Mouse (Mus musculus): ENCODE results near the gene Josd1. TPM values are rescaled to one million over a fixed set of nuclear protein-coding genes. Genes with fewer than 3 reads are reported as not detected.

Josd1 gene
- 19.2 and 21.6 TPM in 2 replicates for polyA plus RNA-seq (2015; fragmentation: Nextera tagmentation; extraction: Ambion mirVana)

GRCm38 (mm10) chr15:79687646-79688267 lies at the start of gene Josd1:
Gene Josd1, minus strand, starts transcription at chr15:79687919.
- Histone ChIP-seq H3K4me3 (ENCODE audit: low read depth, low read length) (peak within 1 kb of the TSS; percentile 92), H3K36me3 (ENCODE audit: control insufficient read depth, insufficient read depth) (no peaks in the 10 kb centered on the region), H3K4me2 (ENCODE audit: low read depth, low read length) (peak within 1 kb of the TSS; percentile 89), H3K4me1 (ENCODE audit: control insufficient read depth, low read depth, low read length) (peaks cover 65% of the 10 kb centered on the region), H3K9ac (ENCODE audit: low read depth, low read length) (peak within 1 kb of the TSS; percentile 98), H3K27me3 (ENCODE audit: control insufficient read depth, insufficient read depth, low read depth, low read length) (no peaks in the 10 kb centered on the region), H3K9me3 (replicated peaks; ENCODE audit: control insufficient read depth, low read length) (no peaks in the 10 kb centered on the region), H3K27ac (ENCODE audit: low read length) (peak within 1 kb of the TSS; percentile 99)
- ATAC-seq (ENCODE audit: low read depth) = peak; percentile 74
- WGBS (ENCODE audit: insufficient replicate concordance) = under 1% methylated on average over 68 of the region's 72 CpGs

- no peak overlapping the region for H3K9ac ChIP-seq (ENCODE audit: low read depth, low read length)
- peaks cover 22% of the 10 kb centered on the region for H3K36me3 ChIP-seq (ENCODE audit: control insufficient read depth, insufficient read depth)
- H3K27me3 ChIP-seq (ENCODE audit: control insufficient read depth, insufficient read depth, low read depth, low read length) = no peaks in the 10 kb centered on the region
- peak overlapping the region; percentile 0; the same call in 1 of the 2 replicates for H3K27ac ChIP-seq (ENCODE audit: low read length)
- no peaks in the 10 kb centered on the region; the same call in 1 of the 2 replicates for H3K4me1 ChIP-seq (ENCODE audit: control insufficient read depth, low read depth, low read length)
- H3K4me2 ChIP-seq (ENCODE audit: low read depth, low read length) = no peak overlapping the region
- H3K9me3 ChIP-seq (replicated peaks; ENCODE audit: control insufficient read depth, low read length) = no peaks in the 10 kb centered on the region
- WGBS (ENCODE audit: insufficient replicate concordance) = 83% methylated on average over 8 of the region's 8 CpGs
- no peak overlapping the region for H3K4me3 ChIP-seq (ENCODE audit: low read depth, low read length)
- no peak for ATAC-seq (ENCODE audit: low read depth)
These were observed 46.6 kb upstream of the Josd1 start for GRCm38 (mm10) chr15:79734311-79734710.

GRCm38 (mm10) chr15:79733640-79734039 lies 45.9 kb upstream of the Josd1 start:
- Histone ChIP-seq H3K4me2 (ENCODE audit: low read depth, low read length) (no peak overlapping the region), H3K9ac (ENCODE audit: low read depth, low read length) (no peak overlapping the region), H3K4me1 (ENCODE audit: control insufficient read depth, low read depth, low read length) (no peaks in the 10 kb centered on the region; the same call in 1 of the 2 replicates), H3K9me3 (replicated peaks; ENCODE audit: control insufficient read depth, low read length) (no peaks in the 10 kb centered on the region), H3K36me3 (ENCODE audit: control insufficient read depth, insufficient read depth) (peaks cover 20% of the 10 kb centered on the region), H3K27ac (ENCODE audit: low read length) (no peak overlapping the region), H3K27me3 (ENCODE audit: control insufficient read depth, insufficient read depth, low read depth, low read length) (no peaks in the 10 kb centered on the region), H3K4me3 (ENCODE audit: low read depth, low read length) (no peak overlapping the region)
- 0 out of 2 replicates have a peak, but pooled peaks have one; percentile 7 for ATAC-seq (ENCODE audit: low read depth)
- WGBS (ENCODE audit: insufficient replicate concordance) = 53% methylated on average over 4 of the region's 4 CpGs

DNA sequence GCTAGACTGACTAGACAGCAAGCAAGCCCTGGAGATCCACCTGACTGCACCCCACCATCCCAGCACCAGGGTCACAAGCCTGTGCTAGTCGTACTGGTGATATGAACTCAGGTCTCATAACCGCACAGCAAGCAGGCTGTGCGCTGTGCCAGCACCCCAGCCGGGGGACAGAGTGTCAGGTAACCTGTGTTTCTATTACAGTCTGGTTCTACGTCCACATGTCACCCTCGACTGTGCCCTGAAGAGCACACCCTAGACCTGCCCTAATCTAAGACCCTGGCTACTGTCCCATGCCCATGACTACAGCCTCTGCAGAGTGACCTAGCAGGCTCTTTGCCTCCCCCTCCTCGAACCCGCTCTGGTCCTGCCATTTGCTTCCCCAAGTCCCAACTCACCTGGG lies 45.5 kb upstream of the Josd1 start:
- Histone ChIP-seq H3K4me2 (ENCODE audit: low read depth, low read length) (no peak overlapping the region), H3K27me3 (ENCODE audit: control insufficient read depth, insufficient read depth, low read depth, low read length) (no peaks in the 10 kb centered on the region), H3K9me3 (replicated peaks; ENCODE audit: control insufficient read depth, low read length) (no peaks in the 10 kb centered on the region), H3K4me3 (ENCODE audit: low read depth, low read length) (no peak overlapping the region), H3K27ac (ENCODE audit: low read length) (no peak overlapping the region), H3K36me3 (ENCODE audit: control insufficient read depth, insufficient read depth) (peaks cover 15% of the 10 kb centered on the region), H3K9ac (ENCODE audit: low read depth, low read length) (no peak overlapping the region), H3K4me1 (ENCODE audit: control insufficient read depth, low read depth, low read length) (no peaks in the 10 kb centered on the region; the same call in 1 of the 2 replicates)
- ATAC-seq (ENCODE audit: low read depth) = no peak
- WGBS (ENCODE audit: insufficient replicate concordance) = 87% methylated on average over 8 of the region's 8 CpGs

DNA sequence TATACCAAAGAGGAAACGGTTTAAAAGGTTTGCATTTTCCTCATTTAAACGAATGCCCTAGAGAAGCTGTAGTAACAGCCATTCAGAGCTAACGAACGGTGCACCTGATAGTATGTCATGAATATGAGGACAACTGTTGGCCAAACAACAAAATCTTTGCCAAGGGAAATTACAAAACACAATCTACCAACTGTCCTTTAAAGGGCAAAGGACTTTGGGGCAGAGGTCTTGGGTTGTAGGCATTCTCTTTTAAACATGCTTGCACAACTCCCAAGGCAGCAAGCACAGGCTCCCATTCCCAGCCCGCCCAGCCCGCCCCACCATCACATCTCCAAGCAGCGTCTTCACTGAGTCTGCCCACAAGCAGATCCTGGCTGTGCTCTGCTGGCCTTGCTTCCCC lies 43.8 kb upstream of the Josd1 start:
- Histone ChIP-seq H3K36me3 (ENCODE audit: control insufficient read depth, insufficient read depth) (peaks cover 9% of the 10 kb centered on the region), H3K9me3 (replicated peaks; ENCODE audit: control insufficient read depth, low read length) (no peaks in the 10 kb centered on the region), H3K4me3 (ENCODE audit: low read depth, low read length) (no peak overlapping the region), H3K27me3 (ENCODE audit: control insufficient read depth, insufficient read depth, low read depth, low read length) (no peaks in the 10 kb centered on the region), H3K27ac (ENCODE audit: low read length) (no peak overlapping the region), H3K9ac (ENCODE audit: low read depth, low read length) (no peak overlapping the region), H3K4me2 (ENCODE audit: low read depth, low read length) (no peak overlapping the region), H3K4me1 (ENCODE audit: control insufficient read depth, low read depth, low read length) (no peaks in the 10 kb centered on the region; the same call in 1 of the 2 replicates)
- WGBS (ENCODE audit: insufficient replicate concordance) = 72% methylated on average over 7 of the region's 7 CpGs
- 0 out of 2 replicates have a peak, but pooled peaks have one; percentile 15 for ATAC-seq (ENCODE audit: low read depth)

DNA sequence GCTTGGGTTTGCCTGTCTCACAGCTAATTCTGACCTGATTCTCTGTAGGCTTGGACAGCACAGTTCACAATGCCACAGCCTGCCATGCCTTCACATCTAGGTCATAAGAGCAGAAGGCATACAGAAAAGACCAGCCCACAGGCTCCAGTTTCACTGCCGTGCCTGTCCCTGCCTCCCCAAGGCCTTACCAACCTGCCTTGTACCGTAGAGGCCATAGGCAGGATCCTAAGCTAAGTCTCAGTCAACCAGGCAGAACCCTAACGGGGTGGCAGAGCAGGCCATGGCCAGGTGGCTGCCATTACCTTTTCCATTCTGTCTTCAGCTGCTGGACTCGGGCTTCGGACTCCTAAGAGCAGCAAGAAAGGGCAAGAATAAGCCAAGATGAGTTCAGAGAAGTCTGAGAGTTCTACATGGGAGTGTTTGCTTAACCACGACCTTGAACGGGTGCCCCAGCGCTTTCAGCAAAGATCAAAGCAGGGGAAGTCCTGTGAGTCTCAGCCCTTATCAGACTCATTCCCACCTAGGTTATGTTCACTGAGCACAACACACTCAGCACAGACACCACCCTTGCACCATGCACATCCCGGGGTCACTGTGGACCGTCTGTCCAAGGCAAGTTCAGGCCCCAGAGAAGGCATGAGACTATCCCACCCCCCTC lies 41.1 kb upstream of the Josd1 start:
- peaks cover 18% of the 10 kb centered on the region for H3K36me3 ChIP-seq (ENCODE audit: control insufficient read depth, insufficient read depth)

DNA sequence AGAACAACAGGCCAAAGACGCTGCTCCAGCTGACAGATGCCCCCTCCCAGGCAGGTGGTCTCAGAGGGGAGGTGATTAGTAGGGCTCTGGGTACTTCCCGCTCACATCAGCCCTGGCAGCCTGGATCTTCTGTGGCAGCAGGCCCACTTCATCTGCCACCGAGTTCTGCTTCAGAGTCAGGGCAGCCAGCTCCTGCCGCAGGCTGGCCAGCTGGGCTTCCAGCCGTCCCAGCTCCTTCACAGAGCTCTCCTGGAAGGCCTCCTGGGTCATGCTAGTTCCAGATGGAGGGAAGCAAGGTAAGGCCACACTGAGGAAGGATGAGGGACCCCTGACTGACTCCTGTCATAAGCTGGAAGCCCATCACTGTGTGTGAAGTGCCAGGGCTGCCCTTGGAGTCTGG lies 40.6 kb upstream of the Josd1 start:
- Histone ChIP-seq H3K4me2 (ENCODE audit: low read depth, low read length) (no peak overlapping the region), H3K27ac (ENCODE audit: low read length) (no peak overlapping the region), H3K27me3 (ENCODE audit: control insufficient read depth, insufficient read depth, low read depth, low read length) (no peaks in the 10 kb centered on the region), H3K36me3 (ENCODE audit: control insufficient read depth, insufficient read depth) (peaks cover 15% of the 10 kb centered on the region), H3K9ac (ENCODE audit: low read depth, low read length) (no peak overlapping the region), H3K4me1 (ENCODE audit: control insufficient read depth, low read depth, low read length) (no peaks in the 10 kb centered on the region; the same call in 1 of the 2 replicates), H3K9me3 (replicated peaks; ENCODE audit: control insufficient read depth, low read length) (no peaks in the 10 kb centered on the region), H3K4me3 (ENCODE audit: low read depth, low read length) (no peak overlapping the region)
- WGBS (ENCODE audit: insufficient replicate concordance) = 81% methylated on average over 5 of the region's 5 CpGs
- ATAC-seq (ENCODE audit: low read depth) = no peak

More for the DNA sequence above, 41.1 kb upstream of the Josd1 start:
- Histone ChIP-seq H3K9ac (ENCODE audit: low read depth, low read length) (no peak overlapping the region), H3K4me2 (ENCODE audit: low read depth, low read length) (no peak overlapping the region), H3K27ac (ENCODE audit: low read length) (no peak overlapping the region), H3K9me3 (replicated peaks; ENCODE audit: control insufficient read depth, low read length) (no peaks in the 10 kb centered on the region), H3K4me3 (ENCODE audit: low read depth, low read length) (no peak overlapping the region), H3K27me3 (ENCODE audit: control insufficient read depth, insufficient read depth, low read depth, low read length) (no peaks in the 10 kb centered on the region), H3K4me1 (ENCODE audit: control insufficient read depth, low read depth, low read length) (no peaks in the 10 kb centered on the region; the same call in 1 of the 2 replicates)
- WGBS (ENCODE audit: insufficient replicate concordance) = 65% methylated on average over 10 of the region's 10 CpGs
- ATAC-seq (ENCODE audit: low read depth) = no peak

DNA sequence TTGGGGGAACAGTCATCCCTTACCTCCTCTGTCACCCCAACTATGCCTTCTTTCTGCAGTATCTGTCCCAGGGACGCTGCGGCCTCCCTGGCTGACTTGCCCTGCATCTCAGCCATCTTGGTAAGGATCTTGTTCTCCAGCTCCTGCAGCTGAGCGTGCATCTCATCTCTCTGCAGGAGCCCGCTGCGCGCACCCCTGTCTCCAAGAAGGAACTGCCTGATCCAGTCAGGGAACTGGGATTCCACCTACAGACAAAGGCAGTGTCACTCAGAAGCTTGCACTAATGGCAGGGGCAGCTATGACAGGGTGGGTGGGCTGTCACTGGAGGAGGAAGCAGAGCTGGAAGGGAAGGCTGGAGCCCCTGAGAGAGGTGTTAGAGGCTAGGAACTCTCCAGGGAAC lies 40.1 kb upstream of the Josd1 start:
- Histone ChIP-seq H3K27me3 (ENCODE audit: control insufficient read depth, insufficient read depth, low read depth, low read length) (no peaks in the 10 kb centered on the region), H3K9me3 (replicated peaks; ENCODE audit: control insufficient read depth, low read length) (no peaks in the 10 kb centered on the region), H3K4me2 (ENCODE audit: low read depth, low read length) (no peak overlapping the region), H3K4me3 (ENCODE audit: low read depth, low read length) (no peak overlapping the region), H3K36me3 (ENCODE audit: control insufficient read depth, insufficient read depth) (peaks cover 15% of the 10 kb centered on the region), H3K9ac (ENCODE audit: low read depth, low read length) (no peak overlapping the region), H3K27ac (ENCODE audit: low read length) (no peak overlapping the region), H3K4me1 (ENCODE audit: control insufficient read depth, low read depth, low read length) (no peaks in the 10 kb centered on the region; the same call in 1 of the 2 replicates)
- no peak for ATAC-seq (ENCODE audit: low read depth)
- WGBS (ENCODE audit: insufficient replicate concordance) = 83% methylated on average over 6 of the region's 6 CpGs

DNA sequence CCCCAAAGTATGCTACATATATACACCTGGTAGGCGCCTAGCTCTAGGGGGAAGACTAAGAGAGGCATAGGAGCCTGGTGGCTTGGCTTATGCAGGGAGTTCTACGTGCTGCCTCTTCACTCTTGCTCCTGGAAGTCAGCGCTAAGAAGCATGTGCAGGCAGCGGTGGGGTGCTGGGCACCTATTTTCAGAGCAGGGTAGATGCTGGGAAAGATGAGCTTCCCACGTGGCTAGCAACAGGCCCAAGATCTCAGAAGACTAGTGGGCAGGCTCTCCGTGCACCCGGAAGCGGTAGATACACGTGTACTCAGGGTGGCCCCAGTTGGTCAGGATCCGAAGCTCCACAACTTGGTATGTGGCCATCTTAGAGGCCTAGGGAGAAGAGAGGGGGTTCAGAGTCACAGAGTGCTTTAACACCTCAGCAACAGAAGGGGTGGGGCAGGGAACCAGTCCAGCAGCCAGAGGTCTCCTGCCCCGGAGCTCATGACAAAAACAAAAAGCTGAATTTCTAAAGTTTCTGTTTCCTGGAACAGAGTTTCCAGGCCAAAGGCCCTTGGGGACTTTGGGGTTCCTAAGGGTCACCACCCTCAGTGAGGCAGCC lies 37.6 kb upstream of the Josd1 start:
- Histone ChIP-seq H3K4me3 (ENCODE audit: low read depth, low read length) (no peak overlapping the region), H3K4me1 (ENCODE audit: control insufficient read depth, low read depth, low read length) (no peaks in the 10 kb centered on the region), H3K27ac (ENCODE audit: low read length) (no peak overlapping the region), H3K27me3 (ENCODE audit: control insufficient read depth, insufficient read depth, low read depth, low read length) (no peaks in the 10 kb centered on the region), H3K9me3 (replicated peaks; ENCODE audit: control insufficient read depth, low read length) (no peaks in the 10 kb centered on the region), H3K36me3 (ENCODE audit: control insufficient read depth, insufficient read depth) (peaks cover 20% of the 10 kb centered on the region), H3K9ac (ENCODE audit: low read depth, low read length) (no peak overlapping the region), H3K4me2 (ENCODE audit: low read depth, low read length) (no peak overlapping the region)
- 84% methylated on average over 11 of the region's 11 CpGs for WGBS (ENCODE audit: insufficient replicate concordance)
- no peak for ATAC-seq (ENCODE audit: low read depth)
